Mouse (Mus musculus): ENCODE results near the gene Il2rb.

GRCm38 (mm10) chr15:78529428-78529990 lies 34.4 kb upstream of the Il2rb start:
- TF ChIP-seq CTCF (IDR thresholded peaks at IDR 0.05; ENCODE audit: low read depth) (no peak), EP300 (IDR thresholded peaks at IDR 0.05; ENCODE audit: low read depth) (no peak)

Data from liver, postnatal 0 days (tissue).